Mouse (Mus musculus) left cerebral cortex, adult 9 months (tissue): ENCODE measurements around the gene Golga4.

Experiments
- DNase-seq, 2 experiments: peaks; one replicate each; pipeline ENCODE4 v3.0.0; 2022; ENCODE audit warnings: low spot score in 2 of 2

Golga4 gene

GRCm38 (mm10) chr9:118488896-118489578 lies 17.0 kb upstream of the Golga4 start:
- DNase-seq: no peak

GRCm38 (mm10) chr9:118489579-118490019 lies 16.5 kb upstream of the Golga4 start:
- peak in 1 of 2 experiments; percentile 69 for DNase-seq

GRCm38 (mm10) chr9:118491195-118491594 lies 14.9 kb upstream of the Golga4 start:
- DNase-seq: no peak

- DNase-seq: no peak
Measured at GRCm38 (mm10) chr9:118492932-118493698, 13.0 kb upstream of the Golga4 start.

- DNase-seq: no peak
Measured at GRCm38 (mm10) chr9:118494106-118494505, 12.0 kb upstream of the Golga4 start.

GRCm38 (mm10) chr9:118495933-118496332 lies 10.1 kb upstream of the Golga4 start:
- DNase-seq: no peak

GRCm38 (mm10) chr9:118496952-118497351 lies 9.1 kb upstream of the Golga4 start:
- DNase-seq: no peak

GRCm38 (mm10) chr9:118498061-118498460 lies 8.0 kb upstream of the Golga4 start:
- no peak for DNase-seq

- DNase-seq: no peak
Measured at GRCm38 (mm10) chr9:118500963-118501362, 5.1 kb upstream of the Golga4 start.

GRCm38 (mm10) chr9:118504656-118505055 lies 1.4 kb upstream of the Golga4 start:
- DNase-seq: no peak

GRCm38 (mm10) chr9:118506404-118507231 lies 551 bp downstream of the Golga4 start:
- DNase-seq: no peak

GRCm38 (mm10) chr9:118507552-118507951 lies 1.5 kb downstream of the Golga4 start:
- no peak for DNase-seq

GRCm38 (mm10) chr9:118508601-118509000 lies 2.5 kb downstream of the Golga4 start:
- no peak for DNase-seq

GRCm38 (mm10) chr9:118510941-118511690 lies 5.0 kb downstream of the Golga4 start:
- DNase-seq: no peak

GRCm38 (mm10) chr9:118512681-118513233 lies 6.7 kb downstream of the Golga4 start:
- no peak for DNase-seq

- DNase-seq: no peak
Measured at GRCm38 (mm10) chr9:118515476-118515875, 9.4 kb downstream of the Golga4 start.

GRCm38 (mm10) chr9:118516162-118516561 lies 10.1 kb downstream of the Golga4 start:
- DNase-seq: no peak

GRCm38 (mm10) chr9:118517619-118518018 lies 11.6 kb downstream of the Golga4 start:
- DNase-seq: no peak

GRCm38 (mm10) chr9:118519101-118519500 lies 13.0 kb downstream of the Golga4 start:
- DNase-seq: no peak

GRCm38 (mm10) chr9:118520011-118520410 lies 13.9 kb downstream of the Golga4 start:
- DNase-seq: no peak

- no peak for DNase-seq
Measured at GRCm38 (mm10) chr9:118520858-118521257, 14.8 kb downstream of the Golga4 start.
